Mouse (Mus musculus): Measurements from ENCODE around the gene Casc4.

GRCm38 (mm10) chr2:121909975-121910374 lies 43.2 kb downstream of the Casc4 start:
- TF ChIP-seq CTCF (IDR thresholded peaks at IDR 0.05; ENCODE audit: control insufficient read depth, insufficient read depth, insufficient read length) (no peak), MYOD1 (IDR thresholded peaks at IDR 0.05; ENCODE audit: control insufficient read depth, insufficient read length, low read depth) (no peak), USF1 (IDR thresholded peaks at IDR 0.05; ENCODE audit: low read depth) (no peak), FOSL1 (IDR thresholded peaks at IDR 0.05; ENCODE audit: insufficient read depth, low read length, poor library complexity, severe bottlenecking) (no peak), MAX (IDR thresholded peaks at IDR 0.05) (no peak)
